Mouse (Mus musculus) myocyte (in vitro differentiated cells): ENCODE data around the gene Cct3.

Source experiments
- CEBPB ChIP-seq: IDR thresholded peaks from 2 replicates; pipeline ENCODE4 v1.6.1; 2011; ENCODE audit warnings: mild to moderate bottlenecking, moderate library complexity; ENCODE audit not compliant: poor library complexity, insufficient read depth, severe bottlenecking
- MAX ChIP-seq: IDR thresholded peaks from one replicate; pipeline ENCODE4 v1.6.1; 2011; ENCODE audit warnings: low read depth, mild to moderate bottlenecking, control low read depth
- MYOG ChIP-seq, 3 experiments: IDR thresholded peaks; one replicate each; pipeline ENCODE4 v1.6.1; 2011; ENCODE audit warnings: control low read depth in 2 of 3, low read depth in 2 of 3, mild to moderate bottlenecking in 2 of 3; ENCODE audit not compliant: insufficient read length in 2 of 3, control insufficient read depth in 1 of 3, insufficient read depth in 1 of 3
- POLR2A ChIP-seq: IDR thresholded peaks from one replicate; pipeline ENCODE4 v1.6.1; 2011; ENCODE audit warnings: low read depth, mild to moderate bottlenecking, control low read depth, moderate library complexity; ENCODE audit not compliant: insufficient read length
- POLR2AphosphoS2 ChIP-seq: IDR thresholded peaks from one replicate; pipeline ENCODE4 v1.6.1; 2011; ENCODE audit warnings: low read depth, control low read depth; ENCODE audit not compliant: insufficient read length
- TCF12 ChIP-seq: IDR thresholded peaks from one replicate; pipeline ENCODE4 v1.6.1; 2011; ENCODE audit warnings: mild to moderate bottlenecking, control low read depth; ENCODE audit not compliant: poor library complexity, insufficient read depth, severe bottlenecking
- TCF3 ChIP-seq: IDR thresholded peaks from one replicate; pipeline ENCODE4 v1.6.1; 2011; ENCODE audit warnings: low read depth, control low read depth; ENCODE audit not compliant: insufficient read length
- USF1 ChIP-seq: IDR thresholded peaks from one replicate; pipeline ENCODE4 v1.6.1; 2011; ENCODE audit warnings: low read depth, mild to moderate bottlenecking, control low read depth, moderate library complexity

DNA sequence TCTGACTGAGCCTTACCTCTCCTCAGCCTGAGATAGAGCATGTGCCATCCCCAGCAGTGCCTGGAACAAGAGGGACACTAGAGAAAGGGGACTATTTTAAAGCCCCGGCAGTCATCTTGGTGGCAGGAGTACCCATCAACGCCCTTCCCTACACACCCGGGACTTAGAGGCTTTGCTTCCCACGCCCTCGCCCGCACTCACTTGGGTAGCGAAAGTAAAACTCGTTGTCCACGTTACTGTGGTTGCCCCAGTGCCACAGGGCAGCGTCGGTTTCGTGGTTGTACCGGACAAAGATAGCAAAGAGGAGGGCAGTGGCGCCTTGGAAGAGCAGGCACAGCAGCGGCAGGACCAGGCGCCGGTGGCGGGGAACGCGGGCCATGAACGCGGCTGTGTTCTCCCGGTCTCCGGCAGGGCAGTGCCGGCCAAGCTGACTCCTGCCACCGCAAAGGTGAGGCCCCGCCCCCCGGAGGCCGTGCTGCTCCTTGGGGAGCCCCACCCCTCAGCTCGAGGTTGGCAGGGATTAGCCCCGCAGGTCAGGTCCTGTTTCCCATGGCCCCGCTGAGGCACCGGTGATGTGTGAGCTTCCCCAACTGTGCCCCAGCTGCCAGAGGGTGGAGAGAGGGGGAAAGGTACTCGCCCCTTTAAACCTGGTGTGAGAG is 42.5 kb upstream of the Cct3 start, which contains the start of gene Rhbg:
- TF ChIP-seq POLR2A (no peak), TCF3 (no peak), MAX (no peak), TCF12 (no peak), POLR2AphosphoS2 (no peak), CEBPB (no peak), USF1 (no peak), MYOG (IDR thresholded peaks at IDR 0.05; ENCODE audit: control insufficient read depth in 1 of 3, insufficient read depth in 1 of 3, insufficient read length in 2 of 3, low read depth in 2 of 3) (no peak)
